Mouse (Mus musculus) heart, postnatal 36 days (tissue): Measurements from ENCODE around the gene Foxa2. TPM values are rescaled to one million over a fixed set of nuclear protein-coding genes. Genes with fewer than 3 reads are reported as not detected.
A peak's percentile ranks its signal among the peaks of the same experiment; 100 is the strongest.

Source experiments
- DNase-seq, 2 experiments: peaks; one replicate each; pipeline ENCODE4 v3.0.0; 2021 to 2022
- intact Hi-C: fragments of 180-260 bp; cut with DNase I; formaldehyde crosslinking; loops from one replicate; pipeline ENCODE4 v1.15.1; 2025
- total RNA-seq, 2 experiments: library from RNA; stranded (reverse); gene quantifications; 2 replicates each; pipeline ENCODE4 v1.2.3; 2021

Gene Foxa2
- total RNA-seq: not detected

- no peak for DNase-seq
- intact Hi-C loops: no loop called here
Measured at GRCm38 (mm10) chr2:148046799-148047165, at the start of gene Foxa2. Gene Foxa2, minus strand, starts transcription at chr2:148046969.

- intact Hi-C loops: no loop called here
- no peak for DNase-seq
Measured at GRCm38 (mm10) chr2:148092089-148092488, 45.3 kb upstream of the Foxa2 start.

- intact Hi-C loops: no loop called here
- DNase-seq: no peak
Measured at GRCm38 (mm10) chr2:148091657-148092056, 44.9 kb upstream of the Foxa2 start.

- DNase-seq: no peak
- intact Hi-C loops: no loop called here
Measured at GRCm38 (mm10) chr2:148090071-148090470, 43.3 kb upstream of the Foxa2 start.

GRCm38 (mm10) chr2:148085529-148085928, 38.8 kb upstream of the Foxa2 start:
- no peak for DNase-seq
- intact Hi-C loops: loop anchor here (10.0 kb wide), 2 partner anchors 241 to 281 kb away; no protein-coding TSS in a partner anchor

GRCm38 (mm10) chr2:148085126-148085525, 38.4 kb upstream of the Foxa2 start:
- intact Hi-C loops: loop anchor here (10.0 kb wide), 2 partner anchors 240 to 280 kb away; no protein-coding TSS in a partner anchor
- no peak for DNase-seq

- intact Hi-C loops: loop anchor here (10.0 kb wide), 2 partner anchors 237 to 277 kb away; no protein-coding TSS in a partner anchor
- peak; percentile 17 to 45 for DNase-seq
Measured at GRCm38 (mm10) chr2:148082283-148082682, 35.5 kb upstream of the Foxa2 start.

- intact Hi-C loops: no loop called here
- DNase-seq: no peak
Measured at GRCm38 (mm10) chr2:148060705-148061104, 13.9 kb upstream of the Foxa2 start.

GRCm38 (mm10) chr2:148053411-148053810, 6.6 kb upstream of the Foxa2 start:
- intact Hi-C loops: no loop called here
- DNase-seq: no peak

GRCm38 (mm10) chr2:148048484-148049129, 1.8 kb upstream of the Foxa2 start:
- intact Hi-C loops: loop anchor here (2.0 kb wide), 2 partner anchors 202 to 240 kb away; no protein-coding TSS in a partner anchor
- peak; percentile 53 to 78 for DNase-seq

GRCm38 (mm10) chr2:148047611-148048010, 842 bp upstream of the Foxa2 start:
- intact Hi-C loops: loop anchor here (2.0 kb wide), 2 partner anchors 201 to 239 kb away; no protein-coding TSS in a partner anchor
- no peak for DNase-seq

- DNase-seq: no peak
Measured at GRCm38 (mm10) chr2:148045937-148046798, 601 bp downstream of the Foxa2 start.

GRCm38 (mm10) chr2:148045543-148045936, 1.2 kb downstream of the Foxa2 start:
- DNase-seq: no peak
- intact Hi-C loops: no loop called here

More at GRCm38 (mm10) chr2:148045937-148046798, 601 bp downstream of the Foxa2 start:
- intact Hi-C loops: no loop called here

- DNase-seq: peak in 1 of 2 experiments; percentile 7
- intact Hi-C loops: no loop called here
Measured at GRCm38 (mm10) chr2:148044877-148045539, 1.8 kb downstream of the Foxa2 start.

GRCm38 (mm10) chr2:148043976-148044876, 2.5 kb downstream of the Foxa2 start:
- intact Hi-C loops: no loop called here
- no peak for DNase-seq

- no peak for DNase-seq
- intact Hi-C loops: no loop called here
Measured at GRCm38 (mm10) chr2:148043271-148043975, 3.3 kb downstream of the Foxa2 start.

- intact Hi-C loops: no loop called here
- DNase-seq: no peak
Measured at GRCm38 (mm10) chr2:148042126-148042640, 4.6 kb downstream of the Foxa2 start.

- intact Hi-C loops: no loop called here
- DNase-seq: no peak
Measured at GRCm38 (mm10) chr2:148041381-148041780, 5.4 kb downstream of the Foxa2 start.
